Mouse (Mus musculus) ovary, adult 18-20 months (tissue): Measurements from ENCODE around the gene Gm5447.

ENCODE experiments used
- DNase-seq: peaks from one replicate; pipeline ENCODE4 v3.0.0; 2022; ENCODE audit warnings: low spot score, mixed read lengths

The Gm5447 gene

DNA sequence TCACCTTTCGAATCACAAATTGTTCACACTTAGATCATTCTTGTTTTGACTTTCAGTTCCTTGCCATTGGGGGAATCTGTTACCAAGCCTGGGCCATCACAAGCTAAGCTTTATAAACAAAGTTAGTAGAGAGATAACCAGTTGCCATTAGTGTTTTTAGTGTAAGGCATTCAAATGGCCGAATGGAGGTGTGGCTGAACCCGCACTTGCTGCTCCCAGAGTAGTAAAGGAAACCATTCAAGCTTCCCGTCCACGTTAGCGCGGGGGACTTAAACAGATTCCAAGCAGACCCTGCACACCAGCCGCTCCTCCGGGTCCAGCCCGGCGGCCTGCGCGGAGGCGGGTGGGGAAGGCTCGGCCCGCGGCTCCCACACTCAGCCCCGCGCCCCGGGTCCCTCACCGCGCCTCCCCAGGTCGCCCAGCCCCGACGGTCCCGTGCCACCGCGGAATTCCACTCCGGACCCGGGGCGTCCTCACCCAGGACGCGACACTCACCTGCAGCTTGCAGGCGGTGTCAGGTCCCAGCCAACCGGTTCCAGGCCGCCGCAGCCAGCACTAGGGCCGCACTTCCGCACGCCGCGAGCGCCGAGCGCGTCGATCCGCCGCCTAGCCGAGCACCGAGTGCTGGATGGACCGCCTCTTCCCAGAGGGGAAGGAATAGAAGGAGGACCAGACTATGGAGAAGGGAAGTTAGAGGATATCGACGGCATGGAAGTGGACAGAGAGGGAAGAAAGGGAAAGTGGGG lies at the start of gene Gm5447, which contains the start of gene Exoc2:
Gene Gm5447, plus strand, starts transcription at position 704 of the 746 bp plus-strand sequence.
Gene Exoc2, minus strand, starts transcription at position 593 of the 746 bp plus-strand sequence.
- DNase-seq = peak; percentile 69

DNA sequence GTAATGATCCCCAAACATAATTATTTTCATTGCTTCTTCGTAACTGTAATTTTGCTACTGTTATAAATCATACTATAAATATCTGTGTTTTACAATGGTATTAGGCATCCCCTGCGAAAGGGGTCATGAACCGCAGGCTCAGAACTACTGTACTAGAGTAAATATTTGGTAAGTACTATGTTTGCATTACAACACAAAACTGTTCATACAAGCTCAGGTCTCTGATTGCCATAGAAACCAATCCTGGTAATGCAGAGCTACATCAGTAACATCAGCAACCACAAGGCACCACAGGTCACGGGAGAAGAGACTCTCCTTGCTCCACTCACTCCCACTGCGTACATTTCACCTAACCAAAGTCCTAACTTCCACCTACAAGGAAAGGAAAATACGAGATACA lies 49.7 kb upstream of the Gm5447 start:
- DNase-seq = no peak

- DNase-seq = no peak
These were observed 44.9 kb upstream of the Gm5447 start for GRCm38 (mm10) chr13:30929119-30929518.

- no peak for DNase-seq
These were observed 42.4 kb upstream of the Gm5447 start for GRCm38 (mm10) chr13:30931613-30932012.

- no peak for DNase-seq
These were observed 41.0 kb upstream of the Gm5447 start for GRCm38 (mm10) chr13:30932972-30933371.

DNA sequence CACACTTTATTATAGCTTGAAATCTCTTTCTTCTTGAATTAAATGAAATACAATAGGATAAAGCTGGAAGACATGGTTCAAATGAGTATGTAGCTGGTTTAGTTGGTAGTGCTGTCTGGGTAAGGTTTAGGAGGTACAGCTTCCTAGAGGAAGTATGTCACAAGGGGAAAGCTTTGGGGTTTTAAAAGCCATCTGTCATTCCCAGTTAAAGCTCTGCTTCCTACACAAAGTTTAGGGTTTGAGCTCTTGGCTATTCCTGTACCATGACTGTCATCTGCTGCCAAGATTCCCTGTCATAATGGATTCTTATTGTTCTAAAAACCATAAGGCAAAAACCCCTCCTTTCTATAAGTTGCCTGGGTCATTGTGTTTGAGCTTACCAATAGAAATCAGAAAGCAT lies 28.2 kb upstream of the Gm5447 start:
- DNase-seq = no peak

DNA sequence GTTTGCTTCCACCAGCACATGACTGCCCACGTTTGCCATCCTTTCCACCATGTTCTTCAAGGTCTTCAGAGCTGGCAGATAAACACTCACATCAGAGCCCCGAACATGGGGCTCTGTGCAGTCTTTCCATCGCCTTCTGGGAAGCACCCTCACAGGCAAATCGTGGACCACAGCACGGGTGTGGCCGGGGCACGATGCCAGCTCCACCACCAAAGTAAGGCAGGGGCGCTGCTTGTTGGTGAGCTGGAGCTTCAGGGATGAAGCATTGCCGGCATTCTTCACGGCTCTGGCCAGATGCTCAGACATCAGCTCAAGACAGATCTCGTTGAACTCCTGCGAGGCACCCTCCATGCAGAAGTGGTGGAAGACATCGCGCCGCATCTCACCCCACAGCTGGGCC lies 26.9 kb upstream of the Gm5447 start:
- no peak for DNase-seq

DNA sequence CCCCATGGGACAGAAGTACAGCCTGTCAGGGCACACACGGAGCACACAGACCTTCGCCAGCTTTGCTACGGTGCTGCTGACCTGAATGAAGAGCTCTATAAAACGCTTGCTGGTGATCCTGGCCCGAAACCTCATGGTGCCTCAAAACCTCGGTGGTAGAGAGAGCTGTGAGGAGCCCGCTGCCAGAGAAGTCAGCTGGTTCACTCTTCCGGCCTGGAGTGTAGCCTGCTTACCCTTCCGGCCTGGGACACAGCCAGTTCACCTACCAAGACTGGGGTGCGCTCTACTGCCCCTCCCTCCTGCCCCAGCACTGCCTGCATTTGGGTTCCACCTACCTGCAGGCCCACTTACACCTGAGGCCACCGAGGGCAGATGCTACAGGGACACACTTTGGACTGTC lies 26.5 kb upstream of the Gm5447 start, which contains the start of gene Hus1b:
Gene Hus1b, minus strand, starts transcription at position 220 of the 400 bp plus-strand sequence.
- DNase-seq = no peak

- no peak for DNase-seq
These were observed 24.8 kb upstream of the Gm5447 start for GRCm38 (mm10) chr13:30949181-30949580.

DNA sequence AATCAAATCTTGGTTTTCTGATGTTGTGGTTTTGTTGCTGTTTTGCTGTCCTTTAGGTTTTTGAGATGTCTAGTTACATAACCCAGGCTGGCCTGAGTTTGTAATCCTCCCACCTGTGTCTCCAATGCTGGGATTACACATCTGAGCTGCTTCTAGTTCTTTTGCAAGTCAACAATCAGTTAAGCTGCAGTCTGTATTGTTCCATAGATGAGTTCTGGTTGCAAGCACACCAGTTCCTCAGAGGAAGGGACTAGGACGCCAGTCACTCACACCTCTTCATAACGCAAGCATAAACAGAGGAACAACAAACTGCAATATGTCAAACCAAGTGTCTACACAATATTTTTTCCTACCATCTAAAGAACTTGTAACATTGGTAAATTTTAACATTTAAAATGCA lies 22.0 kb upstream of the Gm5447 start:
- DNase-seq = no peak

DNA sequence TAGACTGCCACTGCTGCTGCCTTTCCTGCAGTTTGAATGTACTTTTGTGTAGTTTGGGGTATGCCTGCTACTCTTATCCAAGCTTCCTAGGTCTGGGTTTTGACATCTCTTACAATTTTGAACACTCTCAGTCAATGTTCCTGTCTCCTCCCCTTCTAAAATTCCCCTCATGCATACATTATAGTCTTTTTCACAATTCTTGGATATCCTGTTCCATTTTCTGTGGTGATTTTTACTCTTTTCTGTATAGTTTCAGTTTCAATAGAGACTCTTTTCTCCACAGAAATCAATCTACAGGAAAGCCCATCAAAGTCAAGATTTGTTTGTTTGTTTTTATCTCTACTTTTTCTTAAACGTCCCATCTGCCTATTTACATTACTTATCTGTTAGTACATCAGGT lies 20.4 kb upstream of the Gm5447 start:
- no peak for DNase-seq

DNA sequence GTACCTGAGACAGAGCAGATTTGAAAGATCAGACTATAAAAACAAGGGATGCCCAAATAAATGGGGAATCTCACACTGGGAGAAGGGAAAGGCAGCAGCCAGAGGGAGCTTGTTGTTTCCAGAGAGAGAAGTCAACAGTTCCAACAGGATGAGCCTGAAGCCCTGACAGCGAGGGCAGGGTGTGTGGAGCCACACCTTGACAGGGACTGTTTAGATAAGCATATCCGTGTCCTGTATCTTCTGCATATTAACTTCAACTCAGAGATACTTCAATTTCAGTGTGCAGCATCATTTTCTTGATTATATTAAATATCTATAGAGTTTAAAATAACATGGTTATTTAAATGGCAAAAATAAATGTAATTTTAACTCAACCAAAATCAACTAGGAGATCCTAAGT lies 13.3 kb upstream of the Gm5447 start:
- DNase-seq = no peak

GRCm38 (mm10) chr13:30961932-30962331 lies 12.1 kb upstream of the Gm5447 start:
- DNase-seq = no peak

- DNase-seq = no peak
These were observed 7.5 kb upstream of the Gm5447 start for GRCm38 (mm10) chr13:30966507-30966911.

GRCm38 (mm10) chr13:30968311-30968710 lies 5.7 kb upstream of the Gm5447 start:
- no peak for DNase-seq

GRCm38 (mm10) chr13:30971047-30971446 lies 3.0 kb upstream of the Gm5447 start:
- no peak for DNase-seq

DNA sequence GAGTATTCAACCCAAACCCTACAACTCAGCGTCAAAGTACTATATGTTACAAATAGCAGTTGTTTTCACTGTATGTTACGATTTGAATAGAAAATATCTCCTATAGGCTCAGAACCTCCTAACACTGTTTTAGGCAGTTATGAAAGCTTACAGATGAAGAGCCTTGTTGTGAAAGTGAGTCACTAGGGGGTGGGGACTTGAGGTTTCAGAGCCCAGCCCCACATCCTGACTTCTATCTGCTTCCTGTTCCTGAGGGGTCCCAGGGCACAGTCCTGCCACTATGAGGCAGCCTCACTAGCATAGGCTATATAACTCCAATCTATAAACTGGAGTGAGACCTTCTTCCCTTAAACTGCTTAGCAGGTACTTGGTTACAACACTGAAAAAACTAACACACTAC lies 1.9 kb upstream of the Gm5447 start:
- no peak for DNase-seq

DNA sequence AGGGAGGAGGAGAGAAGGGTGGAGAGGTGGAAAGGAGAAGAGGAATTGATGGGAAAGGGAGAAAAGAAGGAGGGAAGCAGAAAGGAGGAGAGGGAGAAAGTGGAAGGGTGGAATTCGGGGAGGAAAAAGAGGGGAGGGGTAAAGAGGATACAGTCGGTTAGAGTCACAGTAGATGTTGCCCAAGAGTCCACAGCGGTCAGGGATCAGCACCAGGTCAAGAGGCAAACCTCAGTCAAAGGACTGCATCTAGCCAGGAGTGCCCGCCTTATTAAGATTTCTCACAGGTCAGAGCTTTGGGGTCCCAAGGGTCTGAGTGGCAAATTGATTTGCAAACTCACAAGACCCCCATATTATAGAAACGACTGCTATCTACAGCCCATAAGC lies 235 bp downstream of the Gm5447 start:
- no peak for DNase-seq

DNA sequence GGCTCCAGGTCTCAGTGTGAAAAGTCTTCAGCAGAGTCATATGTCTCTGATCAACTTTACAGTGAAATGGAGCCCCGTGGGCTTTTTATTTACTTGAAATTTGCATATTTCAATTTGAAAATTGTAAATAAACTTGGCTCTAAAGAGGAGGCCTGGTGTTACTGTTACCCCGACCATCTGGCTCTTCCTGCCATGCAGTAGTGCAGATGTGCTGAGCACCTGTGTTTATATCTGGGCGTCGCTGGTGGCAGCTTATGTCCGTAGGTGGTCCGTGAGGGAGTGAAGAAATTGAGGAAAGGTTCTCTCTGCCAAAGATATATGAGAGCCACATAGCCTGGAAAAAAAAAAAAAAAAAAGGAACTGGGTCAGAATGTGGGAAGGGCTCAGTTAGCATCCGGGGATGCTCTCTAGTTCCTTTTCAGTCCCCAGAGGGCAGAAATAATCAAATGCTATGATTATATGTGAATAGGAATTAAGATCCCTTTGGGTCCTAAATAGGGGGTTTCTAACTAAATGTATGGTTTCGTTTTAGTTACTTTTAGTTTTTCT lies 2.6 kb downstream of the Gm5447 start:
- no peak for DNase-seq

GRCm38 (mm10) chr13:30978224-30978623 lies 4.2 kb downstream of the Gm5447 start:
- DNase-seq = no peak

- no peak for DNase-seq
These were observed 7.7 kb downstream of the Gm5447 start for GRCm38 (mm10) chr13:30981666-30982065.

- DNase-seq = no peak
These were observed 11.2 kb downstream of the Gm5447 start for GRCm38 (mm10) chr13:30985275-30985597.

- no peak for DNase-seq
These were observed 11.8 kb downstream of the Gm5447 start for GRCm38 (mm10) chr13:30985598-30986466.
